ENCODE assay signal across 16 mouse cellular contexts in genomic region chr9:34860934-34861333, GRCm38 (mm10).
DNase-seq lines count a peak whose midpoint lies in the region; ATAC-seq and TF ChIP-seq lines count a peak whose summit lies in the region.
"Had no signal": no experiment of that assay in that cellular context is flagged by ENCODE, and none has a peak within 500 bp of the region (broad histone marks: within the 10 kb centered on the region; RNA-seq: fewer than 3 reads in every experiment).

No protein-coding gene starts in this region.

- no peaks in the 10 kb centered on the region for H3K4me1 ChIP-seq in hindbrain, embryonic 16.5 days (ENCODE audit: control insufficient read depth, insufficient read depth, low read depth, low read length)
- H3K4me1 ChIP-seq in hindbrain, embryonic 14.5 days (replicated peaks; ENCODE audit: control insufficient read depth, insufficient read depth, low read length), result no peaks in the 10 kb centered on the region
- peaks cover 11% of the 10 kb centered on the region; the same call in 1 of the 2 replicates for H3K4me1 ChIP-seq in midbrain, embryonic 15.5 days
- no peaks in the 10 kb centered on the region for H3K4me1 ChIP-seq in midbrain, embryonic 11.5 days (ENCODE audit: control insufficient read depth, insufficient read depth, low read length)
- H3K4me1 ChIP-seq: heart, embryonic 10.5 days had no signal

- no peak overlapping the region for H3K27ac ChIP-seq in hindbrain, embryonic 16.5 days (ENCODE audit: low read depth, low read length)
- H3K27ac ChIP-seq in hindbrain, embryonic 14.5 days, result no peak overlapping the region
- no peak overlapping the region for H3K27ac ChIP-seq in midbrain, embryonic 15.5 days
- no peak overlapping the region for H3K27ac ChIP-seq in midbrain, embryonic 11.5 days (ENCODE audit: low read depth, low read length)
- H3K27ac ChIP-seq: embryonic facial prominence, embryonic 10.5 days; heart, embryonic 10.5 days had no signal

- H3K4me2 ChIP-seq in hindbrain, embryonic 16.5 days (ENCODE audit: low read length), result no peak overlapping the region
- H3K4me2 ChIP-seq in hindbrain, embryonic 14.5 days (replicated peaks), result no peak overlapping the region
- no peak overlapping the region for H3K4me2 ChIP-seq in midbrain, embryonic 15.5 days
- no peak overlapping the region for H3K4me2 ChIP-seq in midbrain, embryonic 11.5 days

- no peak overlapping the region for H3K9ac ChIP-seq in hindbrain, embryonic 16.5 days (ENCODE audit: low read depth, low read length)
- H3K9ac ChIP-seq in hindbrain, embryonic 14.5 days, result no peak overlapping the region
- H3K9ac ChIP-seq in midbrain, embryonic 15.5 days, result no peak overlapping the region
- H3K9ac ChIP-seq in midbrain, embryonic 11.5 days (ENCODE audit: low read length), result no peak overlapping the region

- peak; percentile 41; the same call in 1 of the 2 replicates for ATAC-seq in hindbrain, embryonic 16.5 days
- ATAC-seq in hindbrain, embryonic 14.5 days (ENCODE audit: low FRiP score), result no peak
- peak; percentile 38; the same call in 1 of the 2 replicates for ATAC-seq in midbrain, embryonic 15.5 days (replicated peaks)
- ATAC-seq in midbrain, embryonic 11.5 days (ENCODE audit: low FRiP score), result no peak
- ATAC-seq: forebrain, embryonic 14.5 days had no signal

- no peaks in the 10 kb centered on the region for H3K9me3 ChIP-seq in hindbrain, embryonic 16.5 days (ENCODE audit: control insufficient read depth, low read length)
- H3K9me3 ChIP-seq in hindbrain, embryonic 14.5 days (ENCODE audit: control insufficient read depth, low read length), result no peaks in the 10 kb centered on the region
- no peaks in the 10 kb centered on the region for H3K9me3 ChIP-seq in midbrain, embryonic 15.5 days
- no peaks in the 10 kb centered on the region for H3K9me3 ChIP-seq in midbrain, embryonic 11.5 days (ENCODE audit: control insufficient read depth, low read length)
- H3K9me3 ChIP-seq: embryonic facial prominence, embryonic 10.5 days; heart, embryonic 10.5 days had no signal

- no peaks in the 10 kb centered on the region for H3K36me3 ChIP-seq in hindbrain, embryonic 16.5 days (ENCODE audit: control insufficient read depth, insufficient read depth, low read length)
- H3K36me3 ChIP-seq in hindbrain, embryonic 14.5 days (replicated peaks; ENCODE audit: control insufficient read depth, insufficient read depth), result no peaks in the 10 kb centered on the region
- H3K36me3 ChIP-seq in midbrain, embryonic 15.5 days (replicated peaks), result no peaks in the 10 kb centered on the region
- no peaks in the 10 kb centered on the region for H3K36me3 ChIP-seq in midbrain, embryonic 11.5 days (ENCODE audit: control insufficient read depth, insufficient read depth, low read length)
- H3K36me3 ChIP-seq: embryonic facial prominence, embryonic 10.5 days; heart, embryonic 10.5 days had no signal

- no peak for TF ChIP-seq POLR2A in brain, embryonic 14.5 days (IDR thresholded peaks at IDR 0.05; ENCODE audit: borderline replicate concordance, extremely low read depth, insufficient read depth, insufficient read length, poor library complexity, severe bottlenecking)

- DNase-seq in hindbrain, embryonic 14.5 days (ENCODE audit: low spot score), result no peak
- DNase-seq in midbrain, embryonic 11.5 days (ENCODE audit: low spot score, missing footprints), result no peak
- peak; percentile 51 for DNase-seq in brain, embryonic 14.5 days (ENCODE audit: low read depth)
- no peak for DNase-seq in adrenal gland, adult (ENCODE audit: inconsistent age in 2 of 2, low spot score in 1 of 2)
- DNase-seq in MN1 (ENCODE audit: low spot score), result no peak
- DNase-seq: adrenal gland, postnatal 14 days; cerebellum, adult 2 months; gastrocnemius, postnatal 10 days; heart, adult 18-20 months; heart, postnatal 10 days; kidney, adult 18-20 months had no signal

- 36% methylated on average over 4 of the region's 4 CpGs for WGBS in hindbrain, embryonic 16.5 days
- 33% methylated on average over 4 of the region's 4 CpGs for WGBS in hindbrain, embryonic 14.5 days
- 30% methylated on average over 4 of the region's 4 CpGs for WGBS in midbrain, embryonic 15.5 days
- WGBS in midbrain, embryonic 11.5 days, result 40% methylated on average over 4 of the region's 4 CpGs

- no peak overlapping the region for H3K4me3 ChIP-seq in hindbrain, embryonic 16.5 days (ENCODE audit: low read length)
- H3K4me3 ChIP-seq in hindbrain, embryonic 14.5 days (replicated peaks; ENCODE audit: low read length), result no peak overlapping the region
- no peak overlapping the region for H3K4me3 ChIP-seq in midbrain, embryonic 15.5 days
- no peak overlapping the region for H3K4me3 ChIP-seq in midbrain, embryonic 11.5 days (ENCODE audit: low read depth, low read length)
- H3K4me3 ChIP-seq: embryonic facial prominence, embryonic 10.5 days; heart, embryonic 10.5 days had no signal

- no peaks in the 10 kb centered on the region for H3K27me3 ChIP-seq in hindbrain, embryonic 16.5 days (replicated peaks; ENCODE audit: control insufficient read depth, insufficient read depth, low read length)
- no peaks in the 10 kb centered on the region for H3K27me3 ChIP-seq in hindbrain, embryonic 14.5 days (ENCODE audit: control insufficient read depth, insufficient read depth, low read length)
- no peaks in the 10 kb centered on the region for H3K27me3 ChIP-seq in midbrain, embryonic 15.5 days (replicated peaks)
- no peaks in the 10 kb centered on the region for H3K27me3 ChIP-seq in midbrain, embryonic 11.5 days (ENCODE audit: control insufficient read depth, insufficient read depth, low read length)

- no peak for TF ChIP-seq CTCF in brain, embryonic 14.5 days (IDR thresholded peaks at IDR 0.05; ENCODE audit: borderline replicate concordance, extremely low read depth, insufficient read depth, insufficient read length)

Comparison
In these comparisons a context has a peak if more than half of its experiments do, and no peak if none do; other contexts are left out.
1. ATAC-seq: peak in hindbrain, embryonic 16.5 days (single experiment) and midbrain, embryonic 15.5 days (single experiment); none in hindbrain, embryonic 14.5 days (single experiment) and midbrain, embryonic 11.5 days (single experiment).